Mouse (Mus musculus): Measurements from ENCODE around the gene Bad. TPM values are rescaled to one million over a fixed set of nuclear protein-coding genes. Genes with fewer than 3 reads are reported as not detected.
A peak's percentile ranks its signal among the peaks of the same experiment; 100 is the strongest.

Gene Bad
- polyA plus RNA-seq, 1 experiment: 127 TPM

GRCm38 (mm10) chr19:6914540-6914939 lies 27.1 kb upstream of the Bad start:
- Histone ChIP-seq H3K27me3 (ENCODE audit: control insufficient read depth, insufficient read depth, low read length) (no peaks in the 10 kb centered on the region), H3K27ac (ENCODE audit: insufficient read depth, low read depth, low read length) (no peak overlapping the region), H3K4me1 (ENCODE audit: control insufficient read depth, insufficient read depth, insufficient read length, low read length) (peaks cover 12% of the 10 kb centered on the region), H3K4me3 (ENCODE audit: low read depth, low read length) (no peak overlapping the region), H3K36me3 (ENCODE audit: control insufficient read depth, insufficient read depth, low read length) (peaks cover 58% of the 10 kb centered on the region)
- no peak for TF ChIP-seq POLR2A (IDR thresholded peaks at IDR 0.05; ENCODE audit: low read depth, low read length)
- no peak for TF ChIP-seq CTCF (IDR thresholded peaks at IDR 0.05; ENCODE audit: extremely low read depth, insufficient read length, insufficient replicate concordance, low read depth, low read length)
- WGBS: 87% methylated on average over 9 of the region's 9 CpGs

GRCm38 (mm10) chr19:6915276-6915675 lies 26.4 kb upstream of the Bad start:
- Histone ChIP-seq H3K4me1 (ENCODE audit: control insufficient read depth, insufficient read depth, insufficient read length, low read length) (peaks cover 16% of the 10 kb centered on the region), H3K36me3 (ENCODE audit: control insufficient read depth, insufficient read depth, low read length) (peaks cover 58% of the 10 kb centered on the region), H3K4me3 (ENCODE audit: low read depth, low read length) (no peak overlapping the region), H3K27me3 (ENCODE audit: control insufficient read depth, insufficient read depth, low read length) (no peaks in the 10 kb centered on the region), H3K27ac (ENCODE audit: insufficient read depth, low read depth, low read length) (no peak overlapping the region)
- 75% methylated on average over 4 of the region's 4 CpGs for WGBS
- TF ChIP-seq POLR2A (IDR thresholded peaks at IDR 0.05; ENCODE audit: low read depth, low read length) (no peak), CTCF (IDR thresholded peaks at IDR 0.05; ENCODE audit: extremely low read depth, insufficient read length, insufficient replicate concordance, low read depth, low read length) (no peak)

DNA sequence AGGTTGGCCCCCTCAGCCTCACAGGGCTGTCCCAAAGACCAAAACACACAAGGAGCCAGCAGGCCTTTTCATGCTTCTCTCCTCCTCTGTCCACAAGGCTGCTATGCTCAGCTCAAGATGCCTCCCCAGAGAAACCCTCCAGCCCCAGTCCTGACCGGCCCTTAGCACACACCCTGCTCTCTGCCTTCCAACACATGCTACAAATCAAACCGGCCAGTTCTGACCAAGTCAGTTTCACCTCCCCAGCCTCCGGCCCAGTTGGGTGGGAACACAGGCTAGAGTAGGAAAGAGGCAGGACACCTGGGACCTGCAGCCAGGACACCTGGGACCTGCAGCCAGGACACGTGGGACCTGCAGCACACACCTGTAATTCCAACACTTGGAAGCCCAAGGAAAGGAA lies 25.2 kb upstream of the Bad start:
- H3K27me3 ChIP-seq (ENCODE audit: control insufficient read depth, insufficient read depth, low read length): no peaks in the 10 kb centered on the region
- WGBS: 63% methylated on average over 4 of the region's 4 CpGs
- no peak overlapping the region for H3K27ac ChIP-seq (ENCODE audit: insufficient read depth, low read depth, low read length)
- peaks cover 16% of the 10 kb centered on the region for H3K4me1 ChIP-seq (ENCODE audit: control insufficient read depth, insufficient read depth, insufficient read length, low read length)
- no peak for TF ChIP-seq POLR2A (IDR thresholded peaks at IDR 0.05; ENCODE audit: low read depth, low read length)
- TF ChIP-seq CTCF (IDR thresholded peaks at IDR 0.05; ENCODE audit: extremely low read depth, insufficient read length, insufficient replicate concordance, low read depth, low read length): no peak
- H3K4me3 ChIP-seq (ENCODE audit: low read depth, low read length): no peak overlapping the region
- H3K36me3 ChIP-seq (ENCODE audit: control insufficient read depth, insufficient read depth, low read length): peaks cover 51% of the 10 kb centered on the region

DNA sequence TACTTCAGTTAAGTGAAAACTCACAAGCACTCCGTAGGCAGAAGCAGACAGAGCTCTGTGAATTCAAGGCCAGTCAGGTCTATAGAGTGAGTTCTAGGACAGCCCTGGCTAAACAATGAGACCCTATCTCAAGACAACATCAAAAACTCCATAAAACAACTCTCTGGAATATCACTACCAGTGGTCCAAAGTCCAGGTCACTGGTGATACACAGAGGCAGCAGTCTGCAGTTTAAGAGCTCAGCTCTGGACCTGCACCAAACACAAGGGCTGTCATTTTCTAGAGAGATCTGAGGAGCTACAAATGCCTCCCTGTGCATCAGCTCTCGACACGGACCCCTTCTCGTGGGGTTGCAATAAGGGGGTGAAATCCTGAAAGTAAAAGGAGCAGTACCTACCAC lies 23.3 kb upstream of the Bad start:
- Histone ChIP-seq H3K4me1 (ENCODE audit: control insufficient read depth, insufficient read depth, insufficient read length, low read length) (peaks cover 18% of the 10 kb centered on the region), H3K4me3 (ENCODE audit: low read depth, low read length) (no peak overlapping the region), H3K27ac (ENCODE audit: insufficient read depth, low read depth, low read length) (peak overlapping the region; percentile 73), H3K27me3 (ENCODE audit: control insufficient read depth, insufficient read depth, low read length) (no peaks in the 10 kb centered on the region), H3K36me3 (ENCODE audit: control insufficient read depth, insufficient read depth, low read length) (peaks cover 33% of the 10 kb centered on the region)
- WGBS: 29% methylated on average over 4 of the region's 4 CpGs
- no peak for TF ChIP-seq CTCF (IDR thresholded peaks at IDR 0.05; ENCODE audit: extremely low read depth, insufficient read length, insufficient replicate concordance, low read depth, low read length)
- TF ChIP-seq POLR2A (IDR thresholded peaks at IDR 0.05; ENCODE audit: low read depth, low read length): no peak; the same call in 1 of the 2 replicates

DNA sequence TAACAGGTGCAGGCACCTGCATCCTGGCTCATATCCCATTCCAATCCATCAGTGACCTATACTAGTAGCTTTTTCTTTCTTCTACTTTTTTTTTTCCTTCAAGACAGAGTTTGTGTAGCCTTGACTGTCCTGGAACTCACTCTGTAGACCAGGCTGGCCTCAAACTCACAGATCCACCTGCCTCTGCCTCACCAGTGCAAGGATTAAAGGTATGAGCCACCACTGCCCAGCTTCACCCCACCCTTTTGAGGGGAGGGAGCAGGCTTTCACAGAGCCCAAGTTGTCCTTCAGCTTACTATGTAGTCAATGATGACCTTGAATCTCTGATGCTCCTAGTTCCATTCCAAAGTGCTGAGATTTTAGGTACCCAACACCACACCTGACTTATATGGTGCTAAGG lies 22.2 kb upstream of the Bad start:
- H3K4me3 ChIP-seq (ENCODE audit: low read depth, low read length): peak overlapping the region; percentile 37

DNA sequence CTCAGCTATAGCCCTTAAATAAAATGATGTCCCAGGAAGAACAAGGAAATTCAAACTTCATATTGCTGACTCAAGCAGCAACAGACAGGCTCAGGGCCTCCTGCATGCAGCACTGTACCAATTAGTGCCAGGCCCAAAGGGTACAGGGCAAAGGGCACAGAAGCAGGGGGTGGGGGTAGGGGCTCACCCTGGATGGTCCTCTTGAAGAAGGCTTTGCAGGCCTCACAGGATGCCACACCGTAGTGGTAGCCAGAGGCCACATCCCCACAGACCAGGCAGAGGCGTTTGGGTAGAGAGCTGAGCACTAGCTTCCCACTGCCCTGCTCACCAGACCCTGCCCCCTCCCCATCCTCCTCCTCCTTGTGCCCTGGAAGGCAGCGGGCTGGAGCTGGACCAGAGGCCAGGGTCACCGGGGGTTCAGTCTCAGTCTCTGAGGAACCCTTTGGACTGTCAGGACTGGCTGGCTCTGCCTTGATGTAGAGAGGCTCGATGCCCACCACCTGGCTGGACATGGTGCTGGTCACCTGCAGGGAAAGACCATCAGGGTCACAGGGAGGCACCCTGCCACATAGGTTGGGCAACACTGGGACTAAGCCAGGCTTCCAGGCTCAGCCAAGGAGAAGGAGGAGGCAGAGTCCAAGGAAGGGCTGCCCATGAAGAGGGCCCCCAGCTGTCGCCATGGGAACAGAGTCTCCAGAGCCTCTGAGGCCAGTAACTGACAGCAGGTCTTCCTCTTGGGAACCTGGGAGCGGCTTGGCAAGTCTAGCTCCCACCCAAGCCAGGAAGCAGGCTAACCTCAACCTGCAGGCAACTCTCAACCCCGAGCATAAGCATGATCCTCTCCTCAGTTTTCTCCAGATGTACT lies 21.6 kb upstream of the Bad start:
- peaks cover 19% of the 10 kb centered on the region for H3K36me3 ChIP-seq (ENCODE audit: control insufficient read depth, insufficient read depth, low read length)
- peak; percentile 22; the same call in 1 of the 2 replicates for TF ChIP-seq POLR2A (IDR thresholded peaks at IDR 0.05; ENCODE audit: low read depth, low read length)
- no peak for TF ChIP-seq CTCF (IDR thresholded peaks at IDR 0.05; ENCODE audit: extremely low read depth, insufficient read length, insufficient replicate concordance, low read depth, low read length)
- H3K4me3 ChIP-seq (ENCODE audit: low read depth, low read length): peak overlapping the region; percentile 84
- WGBS: 13% methylated on average over 8 of the region's 8 CpGs
- peaks cover 6% of the 10 kb centered on the region for H3K27me3 ChIP-seq (ENCODE audit: control insufficient read depth, insufficient read depth, low read length)
- H3K27ac ChIP-seq (ENCODE audit: insufficient read depth, low read depth, low read length): peak overlapping the region; percentile 79
- H3K4me1 ChIP-seq (ENCODE audit: control insufficient read depth, insufficient read depth, insufficient read length, low read length): peaks cover 25% of the 10 kb centered on the region

More for the DNA sequence above, 22.2 kb upstream of the Bad start:
- Histone ChIP-seq H3K27me3 (ENCODE audit: control insufficient read depth, insufficient read depth, low read length) (no peaks in the 10 kb centered on the region), H3K4me1 (ENCODE audit: control insufficient read depth, insufficient read depth, insufficient read length, low read length) (peaks cover 18% of the 10 kb centered on the region), H3K27ac (ENCODE audit: insufficient read depth, low read depth, low read length) (peak overlapping the region; percentile 79), H3K36me3 (ENCODE audit: control insufficient read depth, insufficient read depth, low read length) (peaks cover 22% of the 10 kb centered on the region)
- no peak for TF ChIP-seq POLR2A (IDR thresholded peaks at IDR 0.05; ENCODE audit: low read depth, low read length)

DNA sequence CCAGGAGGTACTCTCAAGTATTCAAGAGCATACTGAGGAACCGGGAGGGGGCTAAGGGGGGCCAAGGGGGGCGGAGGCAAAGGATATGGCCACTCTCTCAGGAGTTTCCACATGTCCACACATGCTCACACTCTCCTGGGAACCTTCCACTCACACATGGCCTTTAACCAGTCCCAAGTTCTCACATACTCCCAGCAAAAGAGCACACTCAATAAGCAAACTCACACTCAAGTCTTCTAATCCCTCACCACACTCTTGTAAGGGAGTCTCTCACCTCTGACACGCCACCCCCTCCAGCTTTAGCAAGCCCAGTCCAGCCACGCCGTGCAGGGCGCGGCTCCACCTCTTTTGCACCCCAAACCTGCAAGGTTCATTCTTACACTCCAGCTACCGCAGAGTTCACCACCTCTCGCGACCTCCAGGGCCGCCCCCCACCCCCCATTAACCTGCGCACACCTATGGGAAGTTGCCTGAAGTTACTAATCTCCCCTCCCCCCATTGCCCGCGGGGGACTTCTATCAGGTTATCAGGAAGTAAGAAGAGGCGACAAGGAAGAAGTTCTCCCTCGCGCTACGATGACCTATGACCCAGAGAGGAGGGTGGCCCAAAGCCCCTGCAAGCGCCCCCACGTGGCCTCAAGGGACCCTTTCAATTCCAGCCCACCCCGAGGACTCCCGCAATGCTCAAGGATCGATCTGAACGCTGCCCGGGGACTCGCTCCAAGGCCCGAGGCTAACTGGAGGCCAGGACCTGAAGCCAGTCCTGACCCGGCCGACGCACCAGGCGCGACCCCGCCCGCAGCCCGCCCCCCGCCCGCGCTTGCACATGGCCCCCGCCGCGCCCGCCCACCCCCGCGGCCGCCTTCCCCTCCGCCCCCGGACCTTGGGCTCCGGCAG lies 20.7 kb upstream of the Bad start:
- no peak for TF ChIP-seq CTCF (IDR thresholded peaks at IDR 0.05; ENCODE audit: extremely low read depth, insufficient read length, insufficient replicate concordance, low read depth, low read length)
- no peak for TF ChIP-seq POLR2A (IDR thresholded peaks at IDR 0.05; ENCODE audit: low read depth, low read length)
- Histone ChIP-seq H3K36me3 (ENCODE audit: control insufficient read depth, insufficient read depth, low read length) (peaks cover 19% of the 10 kb centered on the region), H3K4me1 (ENCODE audit: control insufficient read depth, insufficient read depth, insufficient read length, low read length) (peaks cover 25% of the 10 kb centered on the region), H3K27me3 (ENCODE audit: control insufficient read depth, insufficient read depth, low read length) (peaks cover 15% of the 10 kb centered on the region), H3K27ac (ENCODE audit: insufficient read depth, low read depth, low read length) (peak overlapping the region; percentile 94), H3K4me3 (ENCODE audit: low read depth, low read length) (peak overlapping the region; percentile 84)
- WGBS: under 1% methylated on average over 48 of the region's 48 CpGs

All from small intestine, adult 2 months (tissue).